Mouse (Mus musculus) CH12.LX (cell line): Measurements from ENCODE around the gene Rab5b.

Experiments used
- CTCF ChIP-seq, 2 experiments: IDR thresholded peaks in 1 of 2; conservative IDR thresholded peaks in 1 of 2; 2 replicates each; pipeline ENCODE4 v1.5.1; 2011 to 2012; ENCODE audit warnings: low read depth in 2 of 2, low read length in 2 of 2, improper control_type of control experiment in 1 of 2, inconsistent platforms in 1 of 2, mild to moderate bottlenecking in 1 of 2, moderate library complexity in 1 of 2
- EP300 ChIP-seq: IDR thresholded peaks from 2 replicates; pipeline ENCODE4 v1.6.1; 2011; ENCODE audit warnings: low read length, improper control_type of control experiment
- ETS1 ChIP-seq: conservative IDR thresholded peaks from 2 replicates; pipeline ENCODE4 v1.6.1; 2012; ENCODE audit warnings: low read depth, mild to moderate bottlenecking, inconsistent platforms, low read length, improper control_type of control experiment, moderate library complexity
- GABPA ChIP-seq: IDR thresholded peaks from 2 replicates; pipeline ENCODE4 v1.6.1; 2012; ENCODE audit warnings: low read depth, low read length, improper control_type of control experiment, inconsistent platforms; ENCODE audit not compliant: insufficient replicate concordance

- peak; percentile 46 to 91; a peak in 3 of 4 replicates for TF ChIP-seq CTCF (conservative IDR thresholded peaks at IDR 0.05 in 1 of 2, IDR thresholded peaks at IDR 0.05 in 1 of 2; ENCODE audit: low read depth in 2 of 2, low read length in 2 of 2)
- TF ChIP-seq EP300, result no peak
- TF ChIP-seq ETS1, result no peak
- no peak for TF ChIP-seq GABPA
Measured at GRCm38 (mm10) chr10:128674469-128675008, 21.5 kb downstream of the Rab5b start.
